Mouse (Mus musculus): ENCODE data around the gene Lrch3.

DNA sequence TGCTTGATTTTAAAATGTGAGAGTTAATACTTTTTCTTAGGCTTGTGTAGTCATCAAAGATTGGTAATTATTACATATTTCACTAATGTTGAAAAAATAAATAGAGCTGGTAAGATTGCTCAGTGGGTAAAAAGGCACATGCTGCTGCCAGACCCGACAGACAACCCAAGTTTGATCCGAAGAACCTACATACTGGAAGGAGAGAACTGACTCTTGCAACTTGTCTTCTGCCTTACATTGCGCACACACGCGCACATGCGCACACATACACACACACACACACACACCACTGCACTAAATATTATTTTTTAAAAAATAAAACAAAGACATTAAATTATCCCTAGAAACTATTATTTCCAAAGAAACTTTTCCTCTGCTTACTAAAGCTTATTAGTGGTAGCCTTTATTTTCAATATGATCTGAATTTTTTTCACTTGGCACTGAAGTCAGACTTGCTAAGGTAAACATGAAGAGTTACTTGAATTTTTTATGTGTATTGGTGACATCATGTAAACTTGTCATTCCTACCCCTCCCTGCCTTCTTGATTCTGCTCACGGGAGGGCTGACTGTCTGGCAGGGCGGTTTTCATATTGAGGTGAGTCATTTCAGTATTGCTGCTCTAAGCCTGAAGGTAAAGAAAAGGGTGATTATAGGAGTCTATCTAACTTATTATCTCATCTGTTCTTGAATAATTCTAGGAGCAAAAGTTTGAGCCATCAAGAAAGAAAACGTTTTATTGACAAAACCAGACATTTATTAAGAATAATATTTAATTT lies 1.6 kb downstream of the Lrch3 start:
- TF ChIP-seq TAL1 (conservative IDR thresholded peaks at IDR 0.05; ENCODE audit: low read depth, low read length) (no peak), CTCF (IDR thresholded peaks at IDR 0.05; ENCODE audit: low read depth, low read length) (no peak), GATA1 (IDR thresholded peaks at IDR 0.05; ENCODE audit: borderline replicate concordance, low read length) (no peak), POLR2AphosphoS5 (IDR thresholded peaks at IDR 0.05; ENCODE audit: insufficient replicate concordance, low read depth, low read length) (no peak)
